Mouse (Mus musculus) lung, adult 2 months (tissue): Measurements from ENCODE around the gene Btbd9. TPM values are rescaled to one million over a fixed set of nuclear protein-coding genes. Genes with fewer than 3 reads are reported as not detected.

Experiments
- DNase-seq: peaks from one replicate; pipeline ENCODE4 v3.0.0; 2022
- H3K4me1 ChIP-seq: fragments of 200-500 bp; 2 replicates; pipeline ENCODE4 v1.6.1; 2011; ENCODE audit warnings: low read length; ENCODE audit not compliant: control insufficient read depth, insufficient read depth
- H3K4me3 ChIP-seq: fragments of 200-500 bp; replicated peaks from 2 replicates; pipeline ENCODE3; 2011; ENCODE audit warnings: low read depth, mild to moderate bottlenecking, control low read depth, low read length; ENCODE audit errors: extremely low read depth
- CTCF ChIP-seq: fragments of 200-500 bp; IDR thresholded peaks from 2 replicates; pipeline ENCODE4 v1.5.1; 2011; ENCODE audit warnings: mild to moderate bottlenecking, low read length, control low read depth; ENCODE audit not compliant: insufficient read depth
- POLR2A ChIP-seq: fragments of 200-500 bp; IDR thresholded peaks from 2 replicates; pipeline ENCODE4 v1.6.1; 2011; ENCODE audit warnings: low read depth, mild to moderate bottlenecking, control low read depth, low read length, borderline replicate concordance; ENCODE audit errors: extremely low read depth
- WGBS: fragments of 180-500 bp; shearing (Covaris S2); methylation state at CpG from one replicate; pipeline ENCODE4 v1.1.7; 2018; 5-methylcytosine and 5-hydroxymethylcytosine counted together
- polyA plus RNA-seq: library from polyadenylated mRNA; depleted of rRNA; stranded (reverse); fragments of >200 nt; gene quantifications from 2 replicates; pipeline ENCODE4 v1.2.3, GENCODE M21; 2012

The Btbd9 gene
- polyA plus RNA-seq, 1 experiment = 24.2 TPM

DNA sequence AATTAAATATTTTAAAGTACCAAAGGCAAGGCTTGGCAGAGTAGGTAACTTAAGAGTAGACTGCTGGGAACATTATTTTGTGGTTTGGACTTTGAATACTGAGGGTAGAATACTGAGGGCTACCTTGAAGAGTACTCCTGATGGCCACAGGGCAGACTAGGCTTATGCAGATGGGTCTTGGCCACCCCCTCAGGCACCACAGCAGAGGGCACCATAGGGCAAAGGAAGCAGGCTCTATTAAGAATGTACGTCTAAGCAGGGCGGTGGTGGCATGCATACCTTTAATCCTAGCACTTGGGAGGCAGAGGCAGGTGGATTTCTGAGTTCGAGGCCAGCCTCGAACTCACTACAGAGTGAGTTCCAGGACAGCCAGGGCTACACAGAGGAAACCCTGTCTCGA, 237.0 kb downstream of the Btbd9 start:
- Histone ChIP-seq H3K4me3 (no peak overlapping the region), H3K4me1 (peaks cover 4% of the 10 kb centered on the region)
- TF ChIP-seq POLR2A (no peak), CTCF (no peak)
- 93% methylated on average over 5 of the region's 5 CpGs for WGBS
- no peak for DNase-seq

GRCm38 (mm10) chr17:30336816-30337215, 239.5 kb downstream of the Btbd9 start:
- WGBS = 66% methylated on average over 7 of the region's 7 CpGs
- H3K4me3 ChIP-seq = no peak overlapping the region
- no peak for DNase-seq
- H3K4me1 ChIP-seq = no peaks in the 10 kb centered on the region; the same call in 1 of the 2 replicates
- TF ChIP-seq POLR2A (no peak), CTCF (no peak)

DNA sequence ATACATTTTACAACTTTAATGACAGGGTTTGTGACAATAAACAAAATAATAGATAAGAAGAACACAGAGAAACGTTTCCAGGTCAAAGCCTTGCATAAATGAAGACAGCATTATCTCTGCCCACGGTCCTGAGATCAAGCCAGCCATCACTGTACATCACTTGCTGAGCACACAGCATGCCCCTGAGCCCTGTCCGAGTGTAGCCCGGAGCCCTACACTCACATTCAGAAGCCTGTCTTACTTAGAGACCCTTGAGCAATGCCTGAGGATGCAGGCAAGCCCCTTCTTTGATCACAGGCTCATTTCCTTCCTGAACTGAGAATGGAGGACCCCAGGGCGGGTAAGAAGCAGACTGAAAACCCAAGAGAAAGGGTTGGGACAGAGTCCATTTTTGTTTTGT, 240.0 kb downstream of the Btbd9 start:
- TF ChIP-seq CTCF = no peak
- no peak for TF ChIP-seq POLR2A
- Histone ChIP-seq H3K4me1 (no peaks in the 10 kb centered on the region; the same call in 1 of the 2 replicates), H3K4me3 (no peak overlapping the region)
- DNase-seq = no peak
- 52% methylated on average over 5 of the region's 5 CpGs for WGBS

DNA sequence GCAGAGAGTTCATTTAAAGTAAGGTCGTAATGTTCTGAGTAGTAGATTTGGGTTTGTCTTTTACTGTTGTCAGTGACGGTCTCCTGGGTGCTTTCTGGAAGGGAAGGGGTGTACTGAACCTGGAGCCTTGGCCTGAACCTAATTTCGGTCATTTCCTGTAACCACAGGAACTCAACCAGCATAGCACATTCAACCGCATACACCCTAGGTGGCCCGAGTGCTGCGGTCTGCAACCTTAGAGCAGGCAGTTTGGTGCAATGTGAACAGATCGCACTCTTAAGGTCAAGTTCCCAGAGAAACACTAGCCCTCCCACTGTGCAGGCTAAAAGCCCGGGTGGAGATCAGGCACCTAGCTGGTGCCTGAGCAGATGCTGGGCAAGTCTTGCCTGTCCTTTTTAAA, 240.5 kb downstream of the Btbd9 start:
- no peak for TF ChIP-seq CTCF
- no peak for TF ChIP-seq POLR2A
- H3K4me3 ChIP-seq = no peak overlapping the region
- 54% methylated on average over 8 of the region's 8 CpGs for WGBS
- H3K4me1 ChIP-seq = no peaks in the 10 kb centered on the region; the same call in 1 of the 2 replicates
- no peak for DNase-seq

DNA sequence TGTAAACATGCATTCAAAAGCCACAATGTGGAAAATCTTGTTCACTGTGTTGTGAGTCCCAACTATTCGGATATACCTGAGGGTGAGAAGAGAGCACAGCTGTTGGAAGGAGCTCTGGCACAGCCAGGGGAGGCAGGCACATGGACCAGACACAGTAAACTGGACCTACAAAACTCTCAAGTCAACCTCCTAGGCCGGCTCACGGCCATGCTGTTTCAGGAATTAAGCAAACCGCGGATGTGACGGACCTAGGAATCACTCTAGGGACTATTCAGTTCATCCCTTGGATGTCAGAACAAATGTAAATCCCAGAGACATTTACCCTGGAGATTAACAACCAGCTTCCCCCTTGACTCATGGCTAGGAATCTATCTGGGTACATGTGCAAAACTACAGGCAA, 242.0 kb downstream of the Btbd9 start:
- no peak for DNase-seq
- TF ChIP-seq CTCF (no peak), POLR2A (no peak)
- Histone ChIP-seq H3K4me1 (no peaks in the 10 kb centered on the region; the same call in 1 of the 2 replicates), H3K4me3 (no peak overlapping the region)
- 89% methylated on average over 6 of the region's 6 CpGs for WGBS

- no peak for TF ChIP-seq POLR2A
- no peak for TF ChIP-seq CTCF
- WGBS = 77% methylated on average over 4 of the region's 4 CpGs
- H3K4me3 ChIP-seq = no peak overlapping the region
- H3K4me1 ChIP-seq = no peaks in the 10 kb centered on the region; the same call in 1 of the 2 replicates
- DNase-seq = no peak
Observed at GRCm38 (mm10) chr17:30333136-30333535, 243.2 kb downstream of the Btbd9 start.

DNA sequence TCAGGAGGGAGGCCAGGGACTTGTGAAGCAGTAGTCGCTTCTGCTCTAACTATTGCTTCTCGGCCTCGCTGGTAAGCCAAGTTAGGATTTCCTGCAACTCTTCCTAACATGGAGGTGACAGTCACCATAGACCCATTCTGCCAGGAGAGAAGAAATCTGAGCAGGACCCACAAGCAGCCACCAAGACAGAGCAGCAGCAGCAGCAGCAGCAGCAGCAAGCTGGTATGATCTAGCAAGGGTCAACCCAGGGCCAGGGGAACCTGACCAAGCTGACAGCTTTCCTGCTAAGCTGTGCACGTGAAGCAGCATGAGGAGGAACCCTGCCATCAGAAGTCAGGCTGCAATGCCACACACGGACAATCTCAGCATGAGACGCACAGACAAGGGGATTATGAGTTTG, 244.9 kb downstream of the Btbd9 start:
- H3K4me3 ChIP-seq = no peak overlapping the region
- WGBS = 76% methylated on average over 6 of the region's 6 CpGs
- TF ChIP-seq CTCF = no peak
- no peak for TF ChIP-seq POLR2A
- no peaks in the 10 kb centered on the region; the same call in 1 of the 2 replicates for H3K4me1 ChIP-seq
- DNase-seq = no peak

- TF ChIP-seq CTCF = no peak
- no peak for TF ChIP-seq POLR2A
- no peaks in the 10 kb centered on the region for H3K4me1 ChIP-seq
- DNase-seq = no peak
- 80% methylated on average over 2 of the region's 2 CpGs for WGBS
- no peak overlapping the region for H3K4me3 ChIP-seq
Observed at GRCm38 (mm10) chr17:30329531-30329930, 246.8 kb downstream of the Btbd9 start.

- WGBS = 78% methylated on average over 5 of the region's 5 CpGs
- no peak for DNase-seq
- no peak for TF ChIP-seq POLR2A
- no peak for TF ChIP-seq CTCF
- no peaks in the 10 kb centered on the region for H3K4me1 ChIP-seq
- H3K4me3 ChIP-seq = no peak overlapping the region
Observed at GRCm38 (mm10) chr17:30328924-30329323, 247.4 kb downstream of the Btbd9 start.

DNA sequence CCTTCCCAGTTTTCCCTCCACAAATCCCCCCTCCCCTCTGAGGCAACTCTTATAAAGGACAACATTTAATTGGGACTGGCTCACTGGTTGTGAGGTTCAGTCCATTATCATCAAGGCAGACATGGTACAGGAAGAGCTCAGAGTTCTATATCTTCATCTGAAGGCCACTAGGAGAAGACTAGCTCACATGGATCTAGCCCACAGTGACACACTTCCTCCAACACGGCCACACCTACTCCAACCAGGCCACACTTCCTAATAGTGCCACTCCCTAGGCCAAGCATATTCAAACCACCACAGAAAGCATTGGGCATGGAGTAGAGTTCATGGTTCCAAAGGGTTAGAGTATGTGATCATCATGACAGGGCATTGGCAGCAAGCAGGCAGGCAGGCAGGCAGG, 249.4 kb downstream of the Btbd9 start:
- TF ChIP-seq POLR2A (no peak), CTCF (no peak)
- 68% methylated on average over 1 of the region's 1 CpGs for WGBS
- DNase-seq = no peak
- no peak overlapping the region for H3K4me3 ChIP-seq
- H3K4me1 ChIP-seq = no peaks in the 10 kb centered on the region

- TF ChIP-seq CTCF = no peak
- TF ChIP-seq POLR2A = no peak
- no peak for DNase-seq
- no peaks in the 10 kb centered on the region for H3K4me1 ChIP-seq
- WGBS = 58% methylated on average over 1 of the region's 1 CpGs
- no peak overlapping the region for H3K4me3 ChIP-seq
Observed at GRCm38 (mm10) chr17:30320301-30320700, 256.0 kb downstream of the Btbd9 start.
